Mouse (Mus musculus): ENCODE data around the gene Golgb1.
"Not testable (repeated sequence)": the region's sequence is repeated elsewhere in the genome, so short reads cannot be mapped to it uniquely, and the experiment has no call there.

Gene Golgb1

DNA sequence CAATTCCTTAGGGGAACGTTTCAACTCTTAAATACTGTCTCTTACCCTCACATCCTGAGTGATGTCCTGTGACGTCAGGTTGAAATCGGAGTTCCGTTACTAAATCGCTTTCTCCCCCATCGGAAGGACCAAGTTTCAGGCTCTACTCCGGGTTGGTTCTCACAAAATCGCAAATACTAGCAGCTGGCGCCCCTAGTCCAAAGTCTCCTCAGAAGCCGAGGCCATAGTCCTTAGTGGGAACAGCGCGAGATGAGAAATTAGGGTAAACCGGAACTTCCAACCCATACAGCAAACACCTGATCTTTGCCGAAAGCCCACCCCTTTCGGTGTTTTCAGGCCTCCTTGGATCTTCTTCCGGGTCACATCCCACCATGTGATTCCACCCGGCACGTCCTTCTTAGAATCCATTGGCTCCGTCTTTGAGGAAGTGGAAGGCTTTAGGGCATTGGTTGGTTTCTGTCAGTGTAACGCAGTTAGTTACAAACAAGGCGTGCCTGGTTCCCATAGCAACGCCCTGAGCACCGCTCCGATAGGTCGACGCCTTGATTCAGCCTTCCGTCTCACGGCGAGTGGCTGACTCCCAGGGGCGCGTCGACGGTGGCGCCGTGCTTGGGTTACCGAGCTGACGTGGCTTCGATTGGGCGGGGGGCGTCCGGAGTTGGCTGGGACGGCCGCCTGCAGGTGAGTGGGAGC lies at the start of gene Golgb1, which contains the start of gene Eaf2:
Gene Golgb1 (plus strand): TSS at position 558 of the 693 bp plus-strand sequence.
Gene Eaf2 (minus strand): TSS at position 421 of the 693 bp plus-strand sequence.
- in situ Hi-C loops (cut with MboI; ENCODE audit: low sequenced_read_pairs), result no loop called here

GRCm38 (mm10) chr16:36827611-36828053 lies 47.3 kb upstream of the Golgb1 start:
- in situ Hi-C loops (cut with MboI; ENCODE audit: low sequenced_read_pairs), result no loop called here

GRCm38 (mm10) chr16:36828054-36828786 lies 46.7 kb upstream of the Golgb1 start, which contains the start of gene Iqcb1:
Gene Iqcb1, plus strand, starts transcription at chr16:36828385.
- in situ Hi-C loops (cut with MboI; ENCODE audit: low sequenced_read_pairs), result no loop called here

DNA sequence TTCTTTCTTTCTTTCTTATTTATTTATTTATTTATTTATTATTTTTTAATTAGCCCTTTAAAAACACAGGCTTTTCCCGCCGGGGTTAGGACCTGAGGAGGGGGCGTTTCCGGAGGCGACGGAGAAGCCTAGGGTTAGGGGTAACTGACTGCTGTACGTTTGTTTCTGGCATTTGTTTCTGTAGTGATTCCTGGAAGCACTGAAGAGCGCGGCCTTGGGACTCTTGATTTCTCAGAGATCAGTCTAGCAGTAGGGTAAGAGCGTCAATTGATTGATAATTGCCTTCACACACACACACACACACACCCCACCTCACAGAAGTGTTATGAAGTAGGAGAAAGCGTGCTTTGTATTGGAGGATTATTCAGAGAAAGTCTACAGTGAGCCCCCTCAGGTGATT lies 46.1 kb upstream of the Golgb1 start:
- in situ Hi-C loops (cut with MboI; ENCODE audit: low sequenced_read_pairs), result no loop called here

- in situ Hi-C loops (cut with MboI; ENCODE audit: low sequenced_read_pairs), result not testable (repeated sequence)
Measured at GRCm38 (mm10) chr16:36846894-36847293, 28.0 kb upstream of the Golgb1 start.

DNA sequence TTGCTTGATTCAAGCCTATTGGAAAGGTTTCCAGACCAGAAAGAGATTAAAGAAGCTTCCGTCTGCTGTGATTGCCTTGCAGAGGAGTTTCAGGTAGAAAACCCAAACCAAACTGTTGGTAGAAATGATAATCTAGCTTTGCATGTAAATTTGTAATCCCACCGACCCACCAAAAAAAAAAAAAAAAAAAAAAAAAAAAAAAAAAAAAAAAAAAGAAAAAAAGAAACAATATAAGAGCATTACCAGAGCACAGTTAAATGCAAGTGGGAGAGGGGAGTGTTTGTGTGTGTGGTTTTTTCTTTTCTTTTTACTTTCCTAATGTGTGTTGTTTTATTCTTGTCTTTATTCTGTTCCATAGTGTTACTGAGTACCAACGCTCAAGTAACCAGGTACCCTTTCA lies 23.7 kb upstream of the Golgb1 start:
- in situ Hi-C loops (cut with MboI; ENCODE audit: low sequenced_read_pairs), result no loop called here

GRCm38 (mm10) chr16:36863585-36863984 lies 11.4 kb upstream of the Golgb1 start:
- in situ Hi-C loops (cut with MboI; ENCODE audit: low sequenced_read_pairs), result no loop called here

- in situ Hi-C loops (cut with MboI; ENCODE audit: low sequenced_read_pairs), result no loop called here
Measured at GRCm38 (mm10) chr16:36869442-36869841, 5.5 kb upstream of the Golgb1 start.

GRCm38 (mm10) chr16:36875276-36875851 lies 424 bp downstream of the Golgb1 start:
- in situ Hi-C loops (cut with MboI; ENCODE audit: low sequenced_read_pairs), result no loop called here

DNA sequence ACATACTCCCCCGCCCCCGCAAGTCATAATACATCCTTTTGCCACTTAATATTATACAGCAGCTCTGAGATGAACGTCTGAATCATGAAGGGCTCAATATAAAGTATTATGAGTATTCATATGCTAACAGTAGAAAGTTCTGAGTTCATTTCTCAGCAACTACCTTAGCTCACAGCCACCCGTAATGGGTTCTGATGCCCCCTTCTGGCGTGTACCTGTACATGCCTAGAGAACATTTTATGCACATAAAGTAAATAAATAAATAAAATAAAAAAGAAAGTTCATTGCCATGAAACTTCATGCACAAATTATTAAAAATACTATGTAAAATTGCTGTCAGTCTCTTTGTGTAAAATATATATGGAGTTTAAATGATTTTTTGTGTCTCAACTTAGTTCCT lies 2.4 kb downstream of the Golgb1 start:
- in situ Hi-C loops (cut with MboI; ENCODE audit: low sequenced_read_pairs), result no loop called here

GRCm38 (mm10) chr16:36882737-36883343 lies 7.9 kb downstream of the Golgb1 start:
- in situ Hi-C loops (cut with MboI; ENCODE audit: low sequenced_read_pairs), result no loop called here

DNA sequence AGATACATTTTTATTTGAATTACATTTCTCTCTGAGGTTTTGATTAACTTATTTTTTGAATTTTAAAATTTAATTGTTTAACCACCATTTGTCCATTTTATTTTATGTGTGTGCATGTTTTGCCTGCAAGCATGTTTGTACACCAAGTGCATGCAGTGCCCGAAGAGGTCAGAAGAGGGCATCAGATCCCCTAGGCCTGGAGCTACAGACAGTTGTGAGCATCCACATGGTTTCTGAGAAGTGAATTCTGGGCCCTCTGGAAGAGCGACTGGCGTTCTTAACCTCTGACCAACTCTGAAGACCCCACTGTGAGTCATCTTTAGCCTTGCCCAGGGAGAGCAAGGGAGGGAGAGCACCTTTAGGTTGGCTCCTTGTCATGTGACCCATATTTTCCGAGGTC lies 9.9 kb downstream of the Golgb1 start:
- in situ Hi-C loops (cut with MboI; ENCODE audit: low sequenced_read_pairs), result no loop called here

- in situ Hi-C loops (cut with MboI; ENCODE audit: low sequenced_read_pairs), result no loop called here
Measured at GRCm38 (mm10) chr16:36885912-36886311, 11.0 kb downstream of the Golgb1 start.

GRCm38 (mm10) chr16:36887546-36887945 lies 12.6 kb downstream of the Golgb1 start:
- in situ Hi-C loops (cut with MboI; ENCODE audit: low sequenced_read_pairs), result no loop called here

GRCm38 (mm10) chr16:36890559-36890958 lies 15.6 kb downstream of the Golgb1 start:
- in situ Hi-C loops (cut with MboI; ENCODE audit: low sequenced_read_pairs), result loop anchor here (5.0 kb wide), 1 partner anchor 107 kb away; no protein-coding TSS in a partner anchor

DNA sequence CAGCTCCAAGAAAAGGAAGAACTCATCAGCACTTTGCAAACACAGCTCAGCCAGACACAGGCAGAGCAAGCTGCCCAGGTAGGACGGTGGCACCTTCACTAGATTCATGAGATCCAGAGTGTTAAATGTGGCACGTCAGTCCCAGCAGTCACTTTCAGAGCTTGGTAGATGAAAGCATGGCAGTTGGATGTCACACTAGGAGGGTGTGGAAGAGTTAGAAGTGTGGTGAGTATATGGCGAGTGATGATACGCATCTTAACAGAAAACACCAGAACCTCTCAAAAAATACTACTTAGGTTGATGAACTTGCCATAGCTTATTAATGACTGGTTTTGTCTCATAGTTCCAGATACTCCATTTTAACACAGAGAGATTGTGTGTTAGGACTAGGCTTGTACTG lies 16.5 kb downstream of the Golgb1 start:
- in situ Hi-C loops (cut with MboI; ENCODE audit: low sequenced_read_pairs), result loop anchor here (5.0 kb wide), 1 partner anchor 106 kb away; no protein-coding TSS in a partner anchor

DNA sequence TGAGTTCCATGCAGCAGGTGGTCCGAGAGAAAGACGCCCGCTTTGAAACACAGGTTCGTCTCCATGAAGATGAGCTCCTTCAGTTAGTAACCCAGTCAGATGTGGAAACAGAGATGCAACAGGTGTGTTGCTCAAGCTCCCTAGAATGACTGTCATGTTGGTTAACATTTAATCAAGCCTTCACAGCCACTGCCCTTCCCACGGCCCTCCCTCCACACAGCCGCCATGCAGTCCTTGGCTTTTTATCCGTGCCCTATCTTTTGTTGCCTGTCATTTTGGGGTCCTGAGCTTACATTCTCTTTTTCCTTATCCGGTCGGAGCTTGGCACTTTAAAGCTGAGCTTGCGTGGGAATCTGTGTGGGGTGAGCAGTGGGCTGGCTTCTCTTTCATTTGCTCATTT lies 18.4 kb downstream of the Golgb1 start:
- in situ Hi-C loops (cut with MboI; ENCODE audit: low sequenced_read_pairs), result loop anchor here (5.0 kb wide), 1 partner anchor 104 kb away; no protein-coding TSS in a partner anchor

- in situ Hi-C loops (cut with MboI; ENCODE audit: low sequenced_read_pairs), result no loop called here
Measured at GRCm38 (mm10) chr16:36896712-36897111, 21.8 kb downstream of the Golgb1 start.

DNA sequence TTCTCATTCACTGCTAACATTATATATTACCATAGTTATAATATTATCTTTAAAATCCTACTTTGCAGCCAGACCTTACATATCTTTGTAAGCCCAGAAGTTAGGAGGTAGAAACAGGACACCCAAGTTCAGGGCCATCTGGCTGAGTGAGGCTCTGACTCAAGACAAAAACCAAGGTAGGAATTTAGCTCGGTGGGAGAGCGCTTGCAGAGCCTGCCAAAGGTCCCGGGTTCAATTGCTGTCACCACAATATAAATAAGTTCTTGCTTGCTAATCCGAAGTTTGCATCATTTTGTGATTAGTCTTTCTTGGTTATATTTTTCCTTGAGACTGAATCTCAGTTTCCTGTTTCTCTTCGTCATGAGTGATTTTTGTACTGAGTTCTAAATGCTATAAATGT lies 28.2 kb downstream of the Golgb1 start:
- in situ Hi-C loops (cut with MboI; ENCODE audit: low sequenced_read_pairs), result no loop called here

GRCm38 (mm10) chr16:36911909-36912308 lies 37.0 kb downstream of the Golgb1 start:
- in situ Hi-C loops (cut with MboI; ENCODE audit: low sequenced_read_pairs), result no loop called here

- in situ Hi-C loops (cut with MboI; ENCODE audit: low sequenced_read_pairs), result no loop called here
Measured at GRCm38 (mm10) chr16:36912311-36912710, 37.4 kb downstream of the Golgb1 start.
